19 mouse cellular contexts compared by ENCODE assay signal in genomic region chr2:119566182-119566855, GRCm38 (mm10). TPM values are rescaled to one million over a fixed set of nuclear protein-coding genes. Genes with fewer than 3 reads are reported as not detected.
DNase-seq lines count a peak whose midpoint lies in the region; ATAC-seq lines count a peak whose summit lies in the region.
"Had no signal": no experiment of that assay in that cellular context is flagged by ENCODE, and none has a peak within 500 bp of the region (broad histone marks: within the 10 kb centered on the region; RNA-seq: fewer than 3 reads in every experiment).

No protein-coding gene starts in this region.

- no peaks in the 10 kb centered on the region; the same call in 1 of the 2 replicates for H3K4me1 ChIP-seq in liver, embryonic 16.5 days (ENCODE audit: control insufficient read depth, low read depth, low read length)
- peaks cover 5% of the 10 kb centered on the region for H3K4me1 ChIP-seq in liver, embryonic 12.5 days
- H3K4me1 ChIP-seq in hindbrain, embryonic 13.5 days (replicated peaks), result no peaks in the 10 kb centered on the region
- H3K4me1 ChIP-seq: embryonic facial prominence, embryonic 15.5 days; limb, embryonic 12.5 days had no signal

- H3K9me3 ChIP-seq in liver, embryonic 16.5 days (replicated peaks; ENCODE audit: control insufficient read depth, low read length), result no peaks in the 10 kb centered on the region
- H3K9me3 ChIP-seq in liver, embryonic 12.5 days (replicated peaks), result no peaks in the 10 kb centered on the region
- no peaks in the 10 kb centered on the region for H3K9me3 ChIP-seq in hindbrain, embryonic 13.5 days
- H3K9me3 ChIP-seq: embryonic facial prominence, embryonic 15.5 days; heart, embryonic 13.5 days; limb, embryonic 12.5 days had no signal

- no peaks in the 10 kb centered on the region for H3K36me3 ChIP-seq in liver, embryonic 16.5 days (ENCODE audit: control insufficient read depth, insufficient read depth)
- H3K36me3 ChIP-seq in liver, embryonic 12.5 days, result peaks cover 26% of the 10 kb centered on the region
- H3K36me3 ChIP-seq in hindbrain, embryonic 13.5 days, result peaks cover 43% of the 10 kb centered on the region
- H3K36me3 ChIP-seq: embryonic facial prominence, embryonic 15.5 days had no signal

- no peak overlapping the region for H3K27ac ChIP-seq in liver, embryonic 16.5 days (ENCODE audit: low read length)
- no peak overlapping the region for H3K27ac ChIP-seq in liver, embryonic 12.5 days
- no peak overlapping the region for H3K27ac ChIP-seq in hindbrain, embryonic 13.5 days
- H3K27ac ChIP-seq: embryonic facial prominence, embryonic 15.5 days; gastrocnemius, adult 2 months; heart, embryonic 13.5 days; hindbrain, embryonic 14.5 days; limb, embryonic 12.5 days had no signal

- H3K4me2 ChIP-seq in liver, embryonic 16.5 days (ENCODE audit: low read depth, low read length), result 0 out of 2 replicates have a peak overlapping the region, but pooled peaks have one; percentile 10
- no peak overlapping the region for H3K4me2 ChIP-seq in liver, embryonic 12.5 days
- H3K4me2 ChIP-seq in hindbrain, embryonic 13.5 days, result no peak overlapping the region
- H3K4me2 ChIP-seq: embryonic facial prominence, embryonic 15.5 days; heart, embryonic 13.5 days; hindbrain, embryonic 14.5 days; limb, embryonic 12.5 days had no signal

- H3K27me3 ChIP-seq in liver, embryonic 16.5 days (ENCODE audit: control insufficient read depth, insufficient read depth, low read depth, low read length), result no peaks in the 10 kb centered on the region
- no peaks in the 10 kb centered on the region for H3K27me3 ChIP-seq in liver, embryonic 12.5 days (replicated peaks)
- no peaks in the 10 kb centered on the region for H3K27me3 ChIP-seq in hindbrain, embryonic 13.5 days
- H3K27me3 ChIP-seq: embryonic facial prominence, embryonic 15.5 days; heart, embryonic 13.5 days; limb, embryonic 12.5 days had no signal

- no peak overlapping the region for H3K9ac ChIP-seq in liver, embryonic 16.5 days (ENCODE audit: low read depth, low read length)
- H3K9ac ChIP-seq in liver, embryonic 12.5 days, result no peak overlapping the region
- no peak overlapping the region for H3K9ac ChIP-seq in hindbrain, embryonic 13.5 days
- H3K9ac ChIP-seq: embryonic facial prominence, embryonic 15.5 days; heart, embryonic 13.5 days; hindbrain, embryonic 14.5 days; limb, embryonic 12.5 days had no signal

- H3K4me3 ChIP-seq in liver, embryonic 16.5 days (ENCODE audit: low read depth, low read length), result no peak overlapping the region
- no peak overlapping the region for H3K4me3 ChIP-seq in liver, embryonic 12.5 days
- no peak overlapping the region for H3K4me3 ChIP-seq in hindbrain, embryonic 13.5 days
- H3K4me3 ChIP-seq: embryonic facial prominence, embryonic 15.5 days; gastrocnemius, adult 2 months; heart, embryonic 13.5 days; limb, embryonic 12.5 days had no signal

- 71% methylated on average over 7 of the region's 7 CpGs for WGBS in liver, embryonic 16.5 days (ENCODE audit: insufficient replicate concordance)
- 75% methylated on average over 7 of the region's 7 CpGs for WGBS in liver, embryonic 12.5 days (ENCODE audit: insufficient replicate concordance)
- WGBS in hindbrain, embryonic 13.5 days, result 90% methylated on average over 7 of the region's 7 CpGs

- peak; percentile 61 for ATAC-seq in liver, embryonic 16.5 days (ENCODE audit: low read depth)
- no peak for ATAC-seq in liver, embryonic 12.5 days
- no peak for ATAC-seq in hindbrain, embryonic 13.5 days (ENCODE audit: low FRiP score)
- ATAC-seq: midbrain, embryonic 16.5 days had no signal

- peak; percentile 64 to 78 for DNase-seq in kidney, adult 8-10 months
- peak; percentile 49 to 60 for DNase-seq in kidney, postnatal 25 days
- DNase-seq in right cerebral cortex, postnatal 4 days, result no peak
- DNase-seq in thymus, postnatal 0 days (ENCODE audit: low spot score), result no peak
- DNase-seq: B cell, adult 2 months; cerebellum, adult 2 months; cerebellum, postnatal 36 days; gastrocnemius, adult 2 months; lung, adult 2 months; lung, postnatal 4 days; thymus, postnatal 4 days had no signal

RNA-seq across cellular contexts. Expression of gene Chp1, which starts 18.8 kb away (rescaled TPM):
- 68.8 and 69.6 TPM in 2 replicates for polyA plus RNA-seq in liver, embryonic 16.5 days (2015; fragmentation: Nextera tagmentation; extraction: Ambion mirVana)
- 43.4 and 44.1 TPM in 2 replicates for polyA plus RNA-seq in liver, embryonic 12.5 days (2016; fragmentation: Nextera tagmentation; extraction: Ambion mirVana)
- polyA plus RNA-seq in hindbrain, embryonic 13.5 days (2015; fragmentation: Nextera tagmentation; extraction: Ambion mirVana), result 63.0 and 64.3 TPM in 2 replicates
- 71.1 and 72.1 TPM in 2 replicates for polyA plus RNA-seq in thymus, postnatal 0 days (2015; fragmentation: Nextera tagmentation; extraction: Ambion mirVana)

RNA-seq across cellular contexts. Expression of gene Exd1, which starts 18.9 kb away (rescaled TPM):
- 0.14 and 0.34 TPM in 2 replicates for polyA plus RNA-seq in liver, embryonic 16.5 days (2015; fragmentation: Nextera tagmentation; extraction: Ambion mirVana)
- 0.07 and 0.17 TPM in 2 replicates for polyA plus RNA-seq in liver, embryonic 12.5 days (2016; fragmentation: Nextera tagmentation; extraction: Ambion mirVana)
- polyA plus RNA-seq in hindbrain, embryonic 13.5 days (2015; fragmentation: Nextera tagmentation; extraction: Ambion mirVana), result 0.55 and 0.58 TPM in 2 replicates
- polyA plus RNA-seq in thymus, postnatal 0 days (2015; fragmentation: Nextera tagmentation; extraction: Ambion mirVana), result 0.06 and 0.09 TPM in 2 replicates

RNA-seq across cellular contexts. Expression of gene Nusap1, which starts 51.8 kb away (rescaled TPM):
- polyA plus RNA-seq in liver, embryonic 16.5 days (2015; fragmentation: Nextera tagmentation; extraction: Ambion mirVana), result 101 and 110 TPM in 2 replicates
- polyA plus RNA-seq in liver, embryonic 12.5 days (2016; fragmentation: Nextera tagmentation; extraction: Ambion mirVana), result 90.2 and 91.3 TPM in 2 replicates
- 18.8 and 19.6 TPM in 2 replicates for polyA plus RNA-seq in hindbrain, embryonic 13.5 days (2015; fragmentation: Nextera tagmentation; extraction: Ambion mirVana)
- polyA plus RNA-seq in thymus, postnatal 0 days (2015; fragmentation: Nextera tagmentation; extraction: Ambion mirVana), result 121 and 134 TPM in 2 replicates

RNA-seq across cellular contexts. Expression of gene Oip5, which starts 52.0 kb away (rescaled TPM):
- 36.1 and 41.4 TPM in 2 replicates for polyA plus RNA-seq in liver, embryonic 16.5 days (2015; fragmentation: Nextera tagmentation; extraction: Ambion mirVana)
- polyA plus RNA-seq in liver, embryonic 12.5 days (2016; fragmentation: Nextera tagmentation; extraction: Ambion mirVana), result 43.6 and 46.4 TPM in 2 replicates
- 6.1 and 7.4 TPM in 2 replicates for polyA plus RNA-seq in hindbrain, embryonic 13.5 days (2015; fragmentation: Nextera tagmentation; extraction: Ambion mirVana)
- 28.9 and 33.1 TPM in 2 replicates for polyA plus RNA-seq in thymus, postnatal 0 days (2015; fragmentation: Nextera tagmentation; extraction: Ambion mirVana)

Comparison
In these comparisons a context has a peak if more than half of its experiments do, and no peak if none do; other contexts are left out.
1. DNase-seq: peak in kidney, adult 8-10 months (2 of 2) and kidney, postnatal 25 days (2 of 2); none in right cerebral cortex, postnatal 4 days (single experiment) and thymus, postnatal 0 days (single experiment).